Mouse (Mus musculus): ENCODE results near the gene Trim52.

DNA sequence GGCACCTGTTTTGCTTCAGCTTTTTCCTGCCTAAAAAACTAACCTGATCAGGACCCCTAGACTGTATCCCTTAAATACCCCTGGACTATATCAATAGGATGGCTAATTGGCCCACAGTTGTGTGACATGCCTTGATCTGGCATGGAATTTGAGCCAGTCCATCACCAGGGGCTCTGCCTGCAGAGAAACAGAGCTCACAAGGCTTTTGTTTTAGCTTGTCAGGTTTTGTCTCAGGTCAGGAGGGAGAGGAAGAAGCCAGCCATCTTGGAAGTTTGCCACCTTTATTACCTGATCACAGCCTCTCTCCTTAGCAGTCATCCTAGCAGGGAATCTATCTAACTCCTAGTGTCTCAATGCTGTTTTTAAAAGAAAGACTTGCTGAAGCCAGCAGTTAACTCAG, 74.6 kb downstream of the Trim52 start:
- TF ChIP-seq CTCF (IDR thresholded peaks at IDR 0.05; ENCODE audit: borderline replicate concordance, insufficient read depth, low read depth, low read length): no peak
- no peak for TF ChIP-seq POLR2A (IDR thresholded peaks at IDR 0.05; ENCODE audit: borderline replicate concordance, insufficient read depth, low read length)

Measured in cerebellum, adult 2 months (tissue).